Mouse (Mus musculus): ENCODE results near the gene Bex3. TPM values are rescaled to one million over a fixed set of nuclear protein-coding genes. Genes with fewer than 3 reads are reported as not detected.
"Not testable (repeated sequence)": the region's sequence is repeated elsewhere in the genome, so short reads cannot be mapped to it uniquely, and the experiment has no call there.

Bex3 gene
- polyA plus RNA-seq, 1 experiment from 2014 or later = 636 TPM

DNA sequence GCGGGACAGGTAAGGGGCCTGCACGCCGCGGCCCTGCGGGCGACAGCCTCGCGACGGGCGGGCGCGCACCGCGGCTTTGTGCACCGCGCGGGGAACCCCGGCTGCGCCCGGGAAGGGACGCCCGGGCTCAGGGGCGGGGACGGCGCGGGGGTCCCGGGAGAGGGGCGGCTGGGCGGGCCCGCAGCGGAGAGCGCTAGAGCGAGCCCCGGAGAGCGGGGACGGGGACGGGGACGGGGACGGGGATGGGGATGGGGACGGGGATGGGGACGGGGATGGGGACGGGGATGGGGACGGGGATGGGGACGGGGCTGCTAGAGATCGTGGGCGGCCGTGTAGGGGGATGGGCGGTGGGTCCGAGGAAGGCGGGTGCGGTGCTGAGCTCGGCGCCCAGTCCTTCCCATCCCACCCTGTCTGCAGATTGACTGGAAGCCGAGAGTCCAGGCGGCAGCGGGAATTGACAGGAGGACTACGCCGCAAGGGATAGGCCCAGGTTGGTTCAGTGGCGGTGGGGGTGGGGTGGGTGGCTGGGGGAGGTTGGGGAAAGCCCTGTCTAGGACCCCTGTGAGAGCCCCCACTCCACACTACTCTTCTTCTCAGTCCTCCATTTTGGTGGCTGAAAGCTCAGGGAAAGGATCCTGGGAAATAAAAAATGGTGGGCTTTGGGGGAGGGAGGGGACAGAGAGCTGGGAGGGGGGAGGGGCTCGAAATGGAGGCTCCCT, 499 bp downstream of the Bex3 start:
- peak; percentile 22 for DNase-seq (ENCODE audit: low spot score)
- 36% methylated on average over 7 of the region's 60 CpGs for WGBS
- Histone ChIP-seq H3K27ac (replicated peaks) (peak overlapping the region; percentile 85), H3K4me3 (peak overlapping the region; percentile 58), H3K4me1 (peaks cover 26% of the 10 kb centered on the region), H3K36me3 (peaks cover 14% of the 10 kb centered on the region)
- H3K9me3 ChIP-seq (replicated peaks); H3K27me3 ChIP-seq (ENCODE audit: low read depth, poor library complexity, severe bottlenecking): not testable (repeated sequence)

DNA sequence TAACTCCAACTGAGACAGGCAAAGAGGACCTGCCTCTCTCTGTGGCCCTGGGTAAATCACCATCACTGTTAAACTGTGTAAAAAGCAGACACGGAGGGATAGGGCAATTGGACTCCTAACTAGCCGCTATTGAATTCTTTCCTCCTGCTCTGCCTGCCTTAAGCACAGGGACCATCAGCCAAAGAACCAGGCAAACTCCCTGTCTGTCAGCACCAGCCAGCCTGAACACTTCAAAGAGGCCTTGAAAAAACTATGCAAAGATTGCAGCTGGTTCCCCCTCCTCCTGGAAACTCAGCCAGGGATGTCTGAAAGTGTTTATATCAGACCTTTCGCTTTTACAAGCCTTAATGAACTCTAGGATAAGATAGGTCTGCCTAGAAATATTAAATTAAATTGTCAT, 4.5 kb downstream of the Bex3 start:
- 37% methylated on average over 3 of the region's 3 CpGs for WGBS
- Histone ChIP-seq H3K27ac (replicated peaks) (0 out of 2 replicates have a peak overlapping the region, but pooled peaks have one; percentile 9), H3K36me3 (peaks cover 14% of the 10 kb centered on the region), H3K9me3 (replicated peaks) (no peaks in the 10 kb centered on the region), H3K27me3 (ENCODE audit: low read depth, poor library complexity, severe bottlenecking) (peaks cover 36% of the 10 kb centered on the region), H3K4me1 (peaks cover 28% of the 10 kb centered on the region), H3K4me3 (no peak overlapping the region)
- peak; percentile 13 for DNase-seq (ENCODE audit: low spot score)

GRCm38 (mm10) chrX:136275386-136275785, 5.3 kb downstream of the Bex3 start:
- H3K4me3 ChIP-seq = no peak overlapping the region
- peaks cover 40% of the 10 kb centered on the region for H3K27me3 ChIP-seq (ENCODE audit: low read depth, poor library complexity, severe bottlenecking)
- DNase-seq (ENCODE audit: low spot score) = no peak
- 32% methylated on average over 3 of the region's 3 CpGs for WGBS
- no peaks in the 10 kb centered on the region for H3K9me3 ChIP-seq (replicated peaks)
- H3K4me1 ChIP-seq = peaks cover 28% of the 10 kb centered on the region
- H3K27ac ChIP-seq (replicated peaks) = no peak overlapping the region
- H3K36me3 ChIP-seq = peaks cover 14% of the 10 kb centered on the region

DNA sequence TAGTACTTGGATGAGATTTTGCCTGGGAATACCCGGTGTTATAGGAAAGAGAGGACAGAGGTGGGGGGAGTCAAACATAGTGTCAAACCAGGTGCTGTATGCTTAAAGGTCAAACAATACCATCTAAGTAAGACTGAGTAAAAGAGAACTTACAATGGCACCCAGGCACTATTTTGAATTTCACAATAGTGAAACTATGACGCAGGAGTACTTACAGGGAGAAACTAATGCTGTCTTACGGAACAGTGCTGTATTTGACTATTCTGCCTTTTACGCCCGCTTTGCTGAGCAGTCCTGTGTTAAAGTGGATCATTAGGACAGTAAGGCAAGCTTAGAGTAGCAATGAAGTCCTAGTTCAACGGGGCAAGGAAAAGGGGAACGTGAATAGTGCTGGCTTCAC, 7.5 kb downstream of the Bex3 start:
- H3K9me3 ChIP-seq (replicated peaks) = no peaks in the 10 kb centered on the region
- no peak overlapping the region for H3K27ac ChIP-seq (replicated peaks)
- WGBS = 84% methylated on average over 7 of the region's 7 CpGs
- peaks cover 12% of the 10 kb centered on the region; the same call in 1 of the 2 replicates for H3K4me1 ChIP-seq
- no peak for DNase-seq (ENCODE audit: low spot score)
- peaks cover 40% of the 10 kb centered on the region for H3K27me3 ChIP-seq (ENCODE audit: low read depth, poor library complexity, severe bottlenecking)
- no peak overlapping the region for H3K4me3 ChIP-seq
- no peaks in the 10 kb centered on the region for H3K36me3 ChIP-seq

GRCm38 (mm10) chrX:136278401-136278800, 8.3 kb downstream of the Bex3 start:
- H3K27ac ChIP-seq (replicated peaks) = no peak overlapping the region
- peaks cover 12% of the 10 kb centered on the region; the same call in 1 of the 2 replicates for H3K4me1 ChIP-seq
- H3K9me3 ChIP-seq (replicated peaks) = no peaks in the 10 kb centered on the region
- H3K36me3 ChIP-seq = no peaks in the 10 kb centered on the region
- H3K27me3 ChIP-seq (ENCODE audit: low read depth, poor library complexity, severe bottlenecking) = peaks cover 40% of the 10 kb centered on the region
- no peak for DNase-seq (ENCODE audit: low spot score)
- H3K4me3 ChIP-seq = no peak overlapping the region

DNA sequence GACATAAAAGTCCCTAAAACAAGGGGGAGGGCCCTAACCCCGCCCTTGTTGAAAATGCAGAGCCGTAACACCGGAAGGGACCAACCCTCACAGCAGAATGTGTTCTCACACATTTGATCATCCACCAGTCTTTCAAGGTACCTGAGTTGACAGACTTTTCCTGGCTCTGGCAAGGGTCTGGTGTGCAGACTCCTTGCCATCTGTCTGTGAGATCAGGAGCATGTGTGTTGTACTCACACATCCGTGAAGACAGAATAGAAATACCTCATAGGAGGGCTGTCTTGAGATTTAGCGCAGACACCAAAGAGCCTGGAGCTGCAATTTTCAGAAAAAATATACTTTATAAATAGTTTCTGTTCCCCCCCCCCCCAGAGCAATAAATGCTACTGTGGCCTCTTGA, 9.4 kb downstream of the Bex3 start:
- WGBS = 81% methylated on average over 5 of the region's 5 CpGs
- Histone ChIP-seq H3K36me3 (no peaks in the 10 kb centered on the region), H3K27ac (replicated peaks) (no peak overlapping the region), H3K4me1 (peaks cover 10% of the 10 kb centered on the region; the same call in 1 of the 2 replicates), H3K9me3 (replicated peaks) (no peaks in the 10 kb centered on the region), H3K4me3 (no peak overlapping the region), H3K27me3 (ENCODE audit: low read depth, poor library complexity, severe bottlenecking) (peaks cover 40% of the 10 kb centered on the region)
- DNase-seq (ENCODE audit: low spot score) = no peak

DNA sequence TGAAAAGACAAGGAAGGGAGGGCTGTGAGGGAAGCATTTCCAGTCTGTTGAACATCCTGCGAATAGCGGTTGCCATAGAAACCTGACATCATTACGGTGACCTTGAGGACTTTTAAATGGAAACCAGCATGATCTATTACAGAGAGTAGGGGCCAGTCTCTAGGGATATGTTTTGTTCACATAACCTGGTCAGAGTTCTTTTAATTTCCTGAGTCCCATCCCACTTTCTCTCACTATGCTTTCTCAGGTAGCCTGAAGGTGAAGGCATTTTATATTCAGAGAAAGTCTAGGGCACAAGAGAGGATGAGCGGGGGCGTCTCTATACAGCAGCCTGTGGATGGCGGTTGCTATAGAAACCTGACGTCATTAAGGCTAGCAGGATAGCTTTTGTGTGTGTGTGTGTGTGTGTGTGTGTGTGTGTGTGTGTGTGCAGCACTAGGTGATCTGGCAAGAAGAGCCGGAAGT, 20.8 kb downstream of the Bex3 start:
- Histone ChIP-seq H3K27me3 (ENCODE audit: low read depth, poor library complexity, severe bottlenecking) (0 out of 2 replicates have a peak, but pooled peaks cover 8% of the 10 kb centered on the region), H3K36me3 (no peaks in the 10 kb centered on the region), H3K4me1 (peaks cover 7% of the 10 kb centered on the region; the same call in 1 of the 2 replicates), H3K9me3 (replicated peaks) (no peaks in the 10 kb centered on the region), H3K27ac (replicated peaks) (0 out of 2 replicates have a peak overlapping the region, but pooled peaks have one; percentile 42), H3K4me3 (peak overlapping the region; percentile 32)
- DNase-seq (ENCODE audit: low spot score) = peak; percentile 53
- WGBS = 35% methylated on average over 8 of the region's 8 CpGs

DNA sequence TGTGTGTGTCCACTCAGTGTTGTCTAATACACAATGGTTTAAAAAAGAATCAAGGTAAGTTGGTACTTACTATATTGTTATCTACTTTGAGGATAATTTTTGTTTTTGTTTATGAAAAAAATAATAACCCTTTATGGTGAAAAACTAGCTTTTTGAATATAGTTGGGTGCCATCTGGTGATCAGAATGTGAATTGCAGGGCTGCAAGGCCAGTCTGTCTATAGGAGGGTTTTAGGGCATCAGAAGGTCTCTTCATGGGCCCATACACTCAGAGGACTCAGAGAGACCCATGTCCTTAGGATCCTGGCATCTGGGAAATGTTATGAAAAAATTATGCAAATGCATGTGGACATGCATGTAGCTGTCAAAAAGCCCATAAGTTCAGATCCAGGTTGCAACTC, 34.2 kb downstream of the Bex3 start:
- Histone ChIP-seq H3K27me3 (ENCODE audit: low read depth, poor library complexity, severe bottlenecking) (no peaks in the 10 kb centered on the region), H3K27ac (replicated peaks) (no peak overlapping the region), H3K9me3 (replicated peaks) (no peaks in the 10 kb centered on the region), H3K4me1 (no peaks in the 10 kb centered on the region), H3K4me3 (no peak overlapping the region), H3K36me3 (no peaks in the 10 kb centered on the region)
- DNase-seq (ENCODE audit: low spot score) = peak; percentile 15

DNA sequence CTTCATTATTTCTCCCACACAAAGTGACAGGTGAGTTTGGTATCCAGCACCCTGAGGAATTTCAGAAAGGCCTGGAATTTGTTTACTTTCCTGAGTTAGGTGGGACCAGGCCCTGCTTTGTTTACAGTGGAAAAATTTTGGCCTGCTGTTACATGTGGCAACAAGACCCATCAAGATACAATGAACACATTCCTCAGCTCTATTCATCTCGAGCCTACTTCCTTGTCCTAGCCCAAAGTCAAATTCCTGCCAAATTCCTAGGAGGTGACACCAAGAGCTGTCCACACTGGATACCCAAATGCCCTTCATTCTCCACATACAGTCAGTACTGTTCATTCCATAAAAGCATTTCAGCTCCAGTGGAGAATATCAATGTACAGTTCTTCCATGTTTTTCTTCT, 36.1 kb downstream of the Bex3 start:
- Histone ChIP-seq H3K9me3 (replicated peaks) (no peaks in the 10 kb centered on the region), H3K4me1 (no peaks in the 10 kb centered on the region), H3K27me3 (ENCODE audit: low read depth, poor library complexity, severe bottlenecking) (0 out of 2 replicates have a peak, but pooled peaks cover 5% of the 10 kb centered on the region), H3K4me3 (no peak overlapping the region), H3K27ac (replicated peaks) (no peak overlapping the region), H3K36me3 (no peaks in the 10 kb centered on the region)
- DNase-seq (ENCODE audit: low spot score) = no peak
- WGBS = 57% methylated on average over 1 of the region's 1 CpGs

- H3K4me1 ChIP-seq = peaks cover 4% of the 10 kb centered on the region; the same call in 1 of the 2 replicates
- H3K27ac ChIP-seq (replicated peaks) = no peak overlapping the region
- DNase-seq (ENCODE audit: low spot score) = no peak
- H3K9me3 ChIP-seq (replicated peaks) = no peaks in the 10 kb centered on the region
- WGBS = 47% methylated on average over 4 of the region's 4 CpGs
- H3K4me3 ChIP-seq = no peak overlapping the region
- no peaks in the 10 kb centered on the region for H3K36me3 ChIP-seq
- H3K27me3 ChIP-seq (ENCODE audit: low read depth, poor library complexity, severe bottlenecking) = 0 out of 2 replicates have a peak, but pooled peaks cover 5% of the 10 kb centered on the region
These were observed 43.2 kb downstream of the Bex3 start for GRCm38 (mm10) chrX:136313303-136313702.

GRCm38 (mm10) chrX:136313792-136314564, 43.9 kb downstream of the Bex3 start:
- H3K27ac ChIP-seq (replicated peaks) = no peak overlapping the region
- H3K27me3 ChIP-seq (ENCODE audit: low read depth, poor library complexity, severe bottlenecking) = 0 out of 2 replicates have a peak, but pooled peaks cover 5% of the 10 kb centered on the region
- 32% methylated on average over 8 of the region's 8 CpGs for WGBS
- no peaks in the 10 kb centered on the region for H3K9me3 ChIP-seq (replicated peaks)
- H3K36me3 ChIP-seq = no peaks in the 10 kb centered on the region
- H3K4me1 ChIP-seq = peaks cover 4% of the 10 kb centered on the region; the same call in 1 of the 2 replicates
- peak; percentile 12 for DNase-seq (ENCODE audit: low spot score)
- H3K4me3 ChIP-seq = no peak overlapping the region

GRCm38 (mm10) chrX:136319953-136320352, 49.9 kb downstream of the Bex3 start:
- Histone ChIP-seq H3K36me3 (no peaks in the 10 kb centered on the region), H3K4me3 (no peak overlapping the region), H3K27me3 (ENCODE audit: low read depth, poor library complexity, severe bottlenecking) (0 out of 2 replicates have a peak, but pooled peaks cover 6% of the 10 kb centered on the region), H3K9me3 (replicated peaks) (no peaks in the 10 kb centered on the region), H3K27ac (replicated peaks) (no peak overlapping the region), H3K4me1 (no peaks in the 10 kb centered on the region)
- no peak for DNase-seq (ENCODE audit: low spot score)
- WGBS = 67% methylated on average over 4 of the region's 4 CpGs

Measured in midbrain, embryonic 10.5 days (tissue).